Mouse (Mus musculus): ENCODE measurements around the gene Myo1b.

The Myo1b gene

DNA sequence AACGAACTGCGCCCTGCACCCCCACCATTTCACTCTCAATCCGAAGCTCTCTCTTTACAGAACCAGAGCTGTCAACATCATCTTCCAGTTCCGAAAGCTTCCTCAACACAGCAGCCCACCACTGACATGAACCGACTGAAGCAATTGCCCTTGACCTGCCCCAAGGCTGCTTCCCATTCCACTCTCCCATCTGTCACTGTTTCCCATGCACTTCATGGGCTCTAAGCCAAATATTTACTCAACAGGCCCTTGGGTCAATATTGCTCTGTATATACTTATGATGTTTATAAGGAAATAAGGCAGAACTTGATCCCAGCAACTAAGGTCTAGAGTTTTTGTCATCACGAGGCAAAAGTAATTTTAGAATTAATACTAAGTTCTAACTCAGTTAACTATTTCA is 133.8 kb downstream of the Myo1b start:
- DNase-seq (ENCODE audit: low read depth), result no peak

DNA sequence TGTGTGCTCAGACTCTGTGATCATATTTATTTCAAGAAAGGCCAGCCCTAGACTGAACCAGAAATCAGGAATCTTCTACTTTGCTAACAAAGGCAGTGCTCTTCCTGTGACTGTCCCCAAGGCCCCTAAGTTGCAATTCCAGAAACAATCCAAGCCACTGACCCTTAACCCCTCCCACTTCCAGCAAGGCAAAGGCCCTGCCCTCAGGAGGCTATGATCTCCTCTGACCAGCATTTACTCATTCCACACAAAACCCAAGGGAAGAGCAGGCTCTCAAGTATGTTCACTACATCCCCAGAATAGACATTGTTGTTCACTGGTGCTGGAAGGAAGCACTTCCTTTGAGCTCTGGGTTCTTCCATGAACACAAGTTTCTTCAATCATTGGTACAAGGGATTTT is 135.5 kb downstream of the Myo1b start:
- no peak for DNase-seq (ENCODE audit: low read depth)

DNA sequence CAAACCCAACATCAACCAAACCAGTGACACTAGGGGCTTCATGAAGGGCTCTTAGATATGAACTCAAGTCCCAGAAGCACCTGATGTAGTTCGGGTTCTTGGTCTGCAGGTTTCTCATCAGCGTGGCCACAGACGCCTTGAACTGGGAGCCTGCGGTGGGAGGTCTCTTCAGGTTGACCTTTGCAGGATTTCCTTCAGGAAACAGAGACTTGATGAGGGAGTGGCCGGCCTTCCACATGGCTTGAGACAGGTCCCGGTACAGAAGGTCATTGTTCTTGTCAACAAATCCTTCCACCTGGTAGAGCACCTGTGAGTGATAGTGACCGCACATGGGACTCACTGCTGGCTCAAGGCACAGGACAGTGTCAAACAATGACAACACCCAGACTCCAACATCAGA is 137.6 kb downstream of the Myo1b start:
- no peak for DNase-seq (ENCODE audit: low read depth)

DNA sequence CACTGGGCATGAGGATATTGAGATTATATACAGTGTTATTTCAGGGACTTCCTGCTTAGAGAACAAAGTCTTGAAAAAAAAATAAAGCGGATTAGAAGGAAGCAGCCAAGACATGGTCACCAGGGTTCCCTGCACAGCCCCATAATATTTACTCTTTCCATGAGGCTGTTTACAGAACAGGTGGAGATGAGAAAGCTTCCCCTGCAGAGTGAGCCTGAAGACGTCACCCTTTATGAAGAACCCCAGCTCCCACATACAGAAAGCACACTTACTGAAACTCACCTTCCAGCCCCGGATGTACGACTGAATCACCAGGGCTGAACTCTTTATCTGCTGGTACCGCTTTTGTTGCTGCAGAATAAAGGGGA is 145.4 kb downstream of the Myo1b start:
- no peak for DNase-seq (ENCODE audit: low read depth)

DNA sequence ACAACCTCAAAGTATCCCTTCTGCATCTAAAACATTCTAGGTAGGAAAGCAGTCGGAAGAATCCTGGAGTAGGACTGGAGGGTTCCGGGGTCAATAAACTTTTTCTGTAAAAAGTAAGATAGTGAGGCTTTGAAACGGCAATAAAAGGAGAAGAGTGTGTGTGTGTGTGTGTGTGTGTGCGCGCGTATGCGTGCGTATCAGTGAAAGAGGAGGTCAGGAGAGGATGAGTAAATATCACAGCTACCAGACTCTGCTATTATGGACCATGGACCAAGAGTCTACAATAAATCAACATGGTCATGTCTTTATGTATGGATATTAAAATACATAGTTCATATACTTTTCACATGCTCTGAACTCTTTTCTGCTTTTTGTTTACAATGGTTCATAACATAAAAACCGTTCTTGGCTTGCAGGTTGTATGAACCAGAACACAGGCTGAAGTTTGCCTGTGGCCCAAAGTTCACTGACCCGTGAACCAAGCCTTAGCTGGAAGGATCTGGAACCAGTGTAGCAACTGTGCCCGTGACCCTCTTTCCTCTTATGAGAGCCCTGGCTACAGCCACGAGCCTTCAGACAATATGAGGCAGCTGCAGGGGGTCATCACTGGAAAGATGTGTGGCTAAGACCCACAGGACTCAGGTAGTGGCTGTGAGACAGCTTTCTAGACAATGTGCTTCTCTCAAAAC is 145.9 kb downstream of the Myo1b start:
- DNase-seq (ENCODE audit: low read depth), result no peak

DNA sequence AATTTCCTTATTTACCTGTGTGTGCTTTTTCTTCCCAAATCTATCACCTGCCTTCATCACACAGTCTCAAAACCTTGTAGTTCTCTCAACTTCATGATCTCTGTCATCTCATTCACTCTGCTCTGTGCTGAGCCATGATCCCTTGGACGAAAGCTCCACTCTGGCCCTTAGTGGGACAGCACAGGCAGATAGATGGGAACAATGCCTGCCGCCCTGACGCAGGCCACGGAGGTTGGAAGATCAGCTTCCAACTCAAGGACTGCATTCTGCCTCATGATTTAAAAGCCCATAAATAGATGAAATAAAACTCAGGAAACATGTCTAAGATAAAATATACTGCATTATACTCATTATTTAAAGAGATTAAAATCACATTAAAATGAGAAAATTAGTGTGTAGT is 149.6 kb downstream of the Myo1b start:
- no peak for DNase-seq (ENCODE audit: low read depth)

DNA sequence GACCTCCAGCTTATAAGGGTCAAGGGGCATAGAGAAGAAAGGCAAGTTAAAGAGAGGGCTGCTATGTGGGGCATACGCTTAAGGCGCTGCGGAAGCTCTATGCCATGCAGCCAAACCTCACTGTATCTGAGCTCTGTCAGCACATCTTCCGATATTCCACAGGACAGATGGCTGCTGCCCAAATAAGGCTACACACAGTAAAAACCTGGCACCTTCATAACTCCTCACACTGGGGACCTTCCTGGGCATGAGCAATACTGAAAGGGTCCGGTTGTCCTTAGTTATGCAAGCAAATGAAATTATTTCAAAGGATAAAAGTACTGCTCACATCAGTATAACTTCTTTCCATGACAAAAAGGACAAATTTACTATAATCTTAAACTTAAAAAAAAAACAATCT is 150.7 kb downstream of the Myo1b start:
- DNase-seq (ENCODE audit: low read depth), result no peak

DNA sequence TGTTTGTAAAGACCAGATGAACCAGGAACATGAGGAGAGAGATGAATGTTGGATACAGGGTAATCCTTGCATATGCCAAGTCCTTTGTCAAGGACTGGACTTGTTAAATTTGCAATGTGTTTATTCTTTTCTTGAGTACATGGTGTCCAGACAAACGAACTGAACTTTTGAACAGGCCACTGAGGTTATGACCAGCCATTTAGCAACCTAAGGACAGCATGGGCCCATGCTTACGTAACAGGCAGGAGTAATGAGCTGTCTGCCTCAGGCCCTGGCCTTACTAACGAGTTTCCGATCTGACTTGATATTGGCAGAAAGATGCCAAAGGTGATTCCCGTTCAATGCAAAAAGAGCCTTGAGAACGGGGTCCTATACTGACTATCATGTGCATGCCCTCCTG is 156.2 kb downstream of the Myo1b start:
- DNase-seq (ENCODE audit: low read depth), result no peak

DNA sequence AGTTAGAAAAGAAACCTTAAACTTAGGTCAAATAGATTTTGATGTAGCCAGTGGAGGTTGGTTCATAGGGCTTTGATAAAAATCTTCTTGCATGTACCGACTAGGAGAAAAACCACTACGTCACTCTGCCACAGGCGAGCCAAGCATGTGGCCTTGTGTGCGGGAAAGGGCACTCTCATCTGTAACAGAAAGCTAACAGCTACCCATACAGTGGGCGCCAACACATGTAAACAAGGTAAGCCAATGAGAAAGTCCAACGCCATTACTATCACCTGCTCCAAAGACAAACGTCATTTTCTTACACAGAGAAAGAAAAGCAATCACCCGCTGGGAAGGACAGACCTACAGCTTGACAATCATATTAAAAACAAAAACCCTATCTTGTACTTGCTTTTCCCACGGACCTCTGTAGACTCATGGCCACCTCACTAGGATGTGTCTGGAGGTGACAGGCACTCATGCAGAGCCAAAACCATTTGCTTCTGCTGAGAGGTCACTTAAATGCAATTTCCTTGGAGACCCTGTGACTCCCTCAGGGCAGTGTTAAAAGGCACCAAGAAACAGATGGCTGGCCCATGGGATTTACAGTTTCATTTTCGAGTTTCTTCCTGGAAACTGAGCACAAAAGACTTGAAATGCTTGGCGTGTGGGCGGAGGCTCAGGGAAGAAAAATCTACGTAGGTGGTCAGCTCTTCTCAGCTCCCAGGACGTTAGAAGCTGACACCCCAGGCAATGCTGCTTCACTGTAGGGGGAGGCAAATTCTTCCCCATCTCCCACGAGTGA is 157.4 kb downstream of the Myo1b start:
- no peak for DNase-seq (ENCODE audit: low read depth)

DNA sequence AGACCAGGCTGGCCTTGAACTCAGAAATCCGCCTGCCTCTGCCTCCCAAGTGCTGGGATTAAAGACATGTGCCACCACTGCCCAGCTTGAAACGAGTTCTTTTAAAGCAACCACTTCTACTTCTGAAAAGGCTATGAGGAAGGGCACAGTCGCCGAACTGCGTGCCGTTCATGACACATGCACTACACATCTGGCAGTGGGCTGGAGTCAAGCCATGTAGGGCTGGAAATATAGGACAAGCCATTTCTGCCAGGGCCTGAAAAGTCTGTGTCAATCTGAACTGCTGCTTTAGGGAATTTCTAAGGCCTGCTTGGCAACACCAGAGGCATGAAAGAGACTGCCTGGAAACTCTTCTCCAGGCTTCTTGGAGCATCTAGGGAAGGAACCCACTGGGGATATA is 162.2 kb downstream of the Myo1b start:
- DNase-seq (ENCODE audit: low read depth), result no peak

DNA sequence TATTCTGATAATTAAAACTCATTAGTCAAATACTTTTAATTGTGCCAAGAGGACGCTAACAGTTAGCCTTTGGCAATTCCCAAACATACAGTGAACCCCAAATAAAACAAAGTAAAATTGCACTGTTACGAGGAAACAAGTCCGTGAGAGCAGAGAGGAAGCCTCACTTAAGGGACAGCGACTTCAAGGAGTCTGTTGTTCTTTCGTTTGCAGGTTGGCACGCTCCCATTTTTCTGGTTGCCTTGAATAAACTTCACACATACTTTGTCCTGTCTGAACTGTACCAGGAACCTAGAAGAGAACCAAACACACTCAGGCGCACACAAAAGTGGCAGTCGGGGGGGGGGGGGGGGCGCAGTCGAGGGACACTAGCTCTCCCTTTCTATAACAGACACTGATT is 164.9 kb downstream of the Myo1b start:
- DNase-seq (ENCODE audit: low read depth), result no peak

DNA sequence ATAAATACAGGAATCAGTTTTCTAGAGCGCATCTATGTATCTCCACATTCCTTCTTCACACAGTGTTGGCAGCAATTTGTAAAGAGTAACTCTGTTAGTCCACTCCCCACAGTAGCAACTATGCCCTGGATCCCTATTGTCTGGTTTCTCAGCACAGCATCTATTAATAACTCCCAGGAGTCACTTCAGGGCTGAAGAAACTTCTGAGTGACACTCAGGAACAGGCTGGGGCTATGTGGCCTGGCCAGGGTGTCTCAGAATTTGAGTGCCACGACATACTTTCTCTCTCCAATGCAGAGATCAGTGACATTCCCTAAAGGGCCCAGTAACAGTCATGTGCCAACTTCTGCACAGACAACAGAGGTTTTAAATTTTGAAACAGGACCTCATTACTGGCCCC is 167.6 kb downstream of the Myo1b start:
- no peak for DNase-seq (ENCODE audit: low read depth)

DNA sequence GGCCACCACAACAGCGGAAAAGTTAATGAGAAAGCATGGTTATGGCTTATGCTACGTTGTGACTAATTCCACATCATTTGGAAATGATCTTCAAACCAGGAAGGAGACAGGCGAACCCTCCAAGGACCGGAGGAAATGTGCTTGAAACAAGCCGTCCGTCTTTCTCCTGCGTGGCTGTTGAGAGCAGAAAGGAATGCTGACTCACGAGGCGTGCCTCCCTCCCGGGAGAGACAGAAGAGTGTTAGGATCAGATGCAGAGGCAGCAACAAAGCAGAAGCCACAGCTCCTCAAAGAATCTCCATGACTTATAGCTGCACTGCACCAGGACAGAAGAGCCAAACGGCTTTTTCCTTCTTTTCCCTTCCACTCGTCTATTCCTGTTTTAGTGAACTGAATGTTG is 168.4 kb downstream of the Myo1b start:
- no peak for DNase-seq (ENCODE audit: low read depth)

DNA sequence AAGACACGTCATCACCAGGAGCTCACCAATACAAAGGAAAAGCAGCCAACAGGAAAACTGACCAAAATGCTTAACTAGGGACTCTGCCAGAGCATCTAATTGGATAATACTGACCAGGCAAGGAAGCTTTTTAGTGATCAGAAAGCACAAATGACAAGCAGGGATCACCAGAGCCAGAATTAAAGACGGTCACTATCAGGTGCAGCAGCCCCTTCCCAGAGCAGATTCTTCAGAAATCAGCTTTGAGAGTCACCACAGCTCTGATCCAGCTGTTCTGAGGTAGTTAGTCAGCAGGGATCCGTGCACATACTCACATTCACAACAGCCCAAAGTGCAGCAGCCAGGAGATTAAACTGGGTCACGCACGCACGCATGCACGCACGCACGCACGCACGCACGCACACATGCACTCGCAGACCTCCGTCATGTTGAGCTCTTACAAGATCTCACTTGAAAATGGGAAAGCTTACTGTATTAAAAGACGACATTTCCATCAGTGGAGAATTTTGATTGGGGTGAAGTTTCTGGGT is 169.1 kb downstream of the Myo1b start:
- no peak for DNase-seq (ENCODE audit: low read depth)

DNA sequence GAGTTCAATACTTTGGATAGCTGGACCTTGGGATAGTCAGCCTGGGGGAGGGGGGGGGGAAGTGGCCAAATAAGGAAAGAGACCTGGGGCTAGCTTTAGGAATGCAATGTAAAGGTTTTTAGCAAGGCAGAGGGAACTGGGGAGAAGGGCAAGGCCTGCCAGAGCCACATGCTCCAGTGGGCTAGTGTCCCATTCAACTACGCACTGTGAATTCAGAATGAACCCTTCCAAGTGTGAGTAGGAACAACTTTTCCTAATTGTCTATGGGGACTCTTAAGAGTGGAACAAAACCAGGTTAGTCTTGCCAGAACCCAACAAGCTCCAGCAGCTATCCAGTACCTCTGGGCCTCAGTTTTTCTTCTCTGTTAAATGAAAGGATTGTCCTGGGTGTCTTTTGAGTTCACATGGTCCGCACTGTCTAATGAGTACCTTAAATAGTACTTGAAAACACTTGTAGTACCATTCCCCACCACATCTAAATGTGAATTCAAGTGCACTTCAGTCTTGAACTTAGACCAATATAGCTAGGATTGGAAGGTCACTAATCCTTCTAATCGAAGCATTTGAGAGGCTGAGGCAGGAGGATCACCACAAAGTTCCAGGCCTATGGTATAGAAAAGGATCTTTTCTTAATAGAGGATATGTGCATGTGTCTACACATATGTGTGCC is 172.0 kb downstream of the Myo1b start:
- DNase-seq (ENCODE audit: low read depth), result no peak

DNA sequence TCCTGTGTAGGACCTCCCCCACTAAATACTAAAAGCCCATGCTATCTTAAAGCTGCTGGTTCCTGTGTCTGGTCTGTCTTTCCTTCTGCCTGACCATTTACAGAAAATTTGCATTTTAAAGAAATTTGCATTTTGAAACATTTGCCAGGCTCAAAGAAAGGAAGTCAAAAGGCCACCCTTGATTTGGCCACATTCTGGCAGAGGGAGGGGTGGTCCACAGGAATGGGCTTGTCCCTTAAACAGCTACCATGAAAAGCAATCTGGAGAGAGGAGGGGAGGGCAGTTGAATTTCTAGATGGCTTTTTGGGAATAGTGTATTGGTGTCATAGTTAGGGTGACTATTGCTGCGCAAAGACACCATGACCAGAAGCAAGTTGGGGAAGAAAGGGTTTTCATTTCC is 173.3 kb downstream of the Myo1b start:
- no peak for DNase-seq (ENCODE audit: low read depth)

DNA sequence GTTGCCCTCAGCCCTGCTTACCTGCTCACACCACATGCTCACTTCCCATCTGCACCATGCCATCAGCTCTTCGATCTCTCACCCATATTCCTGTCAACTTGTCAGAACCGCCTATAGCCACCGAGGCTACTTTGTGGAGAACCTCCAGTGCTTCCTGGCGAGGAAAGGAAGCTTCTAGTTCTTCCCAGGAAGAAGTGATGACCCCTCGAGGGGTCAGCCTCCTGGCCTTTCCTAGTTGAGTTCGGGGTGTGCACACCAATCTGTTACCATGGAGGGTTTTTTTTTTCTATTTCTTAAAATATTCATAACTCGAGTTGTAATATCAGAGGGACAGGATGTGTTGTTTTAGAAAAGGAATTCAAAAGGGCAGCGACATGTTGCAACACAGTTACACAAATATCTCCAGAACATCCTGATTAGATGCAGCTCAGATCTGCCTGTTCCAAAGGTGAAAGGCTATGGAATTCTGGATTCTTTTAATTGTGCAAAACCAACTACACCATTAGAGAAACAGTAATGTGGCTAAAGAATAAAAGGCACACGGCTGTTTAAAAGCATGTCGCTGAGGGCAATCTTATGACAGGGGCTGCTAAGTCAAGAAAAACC is 175.1 kb downstream of the Myo1b start:
- no peak for DNase-seq (ENCODE audit: low read depth)

DNA sequence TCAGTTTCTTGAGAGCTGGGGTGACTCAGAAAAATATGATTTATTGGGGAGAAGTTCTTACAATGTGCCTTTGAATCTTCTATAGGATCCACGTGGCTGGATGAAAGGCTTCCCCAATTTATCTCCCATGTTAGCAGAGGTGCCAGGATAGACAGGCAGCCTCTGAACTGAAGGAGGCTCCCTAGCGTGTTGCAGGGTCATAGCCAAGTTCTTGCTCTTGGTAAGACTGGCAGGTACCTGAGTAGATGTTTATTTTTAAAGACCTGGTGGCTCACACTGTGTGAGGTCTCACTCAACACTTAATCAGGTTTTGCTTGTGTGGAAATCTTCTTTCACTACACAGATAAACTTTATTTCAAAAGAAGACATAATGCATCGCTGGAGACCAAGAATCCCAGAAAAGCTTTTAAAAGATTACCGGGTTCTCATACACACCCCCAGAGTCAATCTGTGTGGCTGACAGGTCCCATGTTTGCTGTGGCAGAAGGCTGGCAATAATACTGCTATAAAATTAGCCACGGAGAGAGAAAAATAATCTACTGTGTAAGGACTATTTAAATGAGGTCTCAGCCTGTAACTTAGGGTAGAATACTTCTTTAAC is 176.5 kb downstream of the Myo1b start:
- no peak for DNase-seq (ENCODE audit: low read depth)

DNA sequence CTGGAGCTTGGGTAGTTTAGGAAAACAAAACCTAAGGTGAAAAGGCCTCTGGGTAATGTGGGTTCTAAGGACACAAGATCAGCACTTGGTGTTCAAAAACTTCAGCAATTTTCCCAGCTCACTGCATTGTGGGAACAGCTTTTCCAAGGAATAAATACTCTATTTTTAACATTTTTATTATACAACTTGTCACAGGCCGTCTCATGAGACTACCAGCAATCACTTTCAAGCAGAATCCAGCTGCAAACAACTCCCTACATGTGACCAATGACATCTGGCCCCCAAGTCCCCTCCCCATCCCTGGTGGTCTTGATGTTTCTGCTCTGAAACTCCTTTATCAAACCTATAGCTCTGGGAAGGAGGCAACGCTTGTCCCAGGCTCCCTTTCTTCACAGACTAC is 179.0 kb downstream of the Myo1b start:
- no peak for DNase-seq (ENCODE audit: low read depth)

DNA sequence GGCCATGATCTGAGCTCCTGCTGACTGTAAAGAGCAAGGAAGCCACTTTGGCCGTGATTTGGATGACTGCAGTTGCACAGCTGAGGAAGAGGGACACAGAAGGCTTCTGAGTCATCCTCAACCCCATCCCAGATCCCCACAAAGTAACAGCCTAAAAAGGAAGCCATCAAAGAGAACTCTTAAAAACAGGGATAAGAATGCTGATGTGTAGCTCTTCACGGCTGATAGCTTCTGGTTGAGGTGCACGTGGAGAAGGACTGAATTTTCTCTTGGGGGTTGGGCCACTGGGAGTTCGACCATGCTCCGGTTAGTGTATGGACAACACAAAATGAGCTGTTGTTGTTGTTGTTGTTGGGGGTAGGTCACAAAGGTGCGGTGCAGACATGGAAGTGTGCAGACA is 181.2 kb downstream of the Myo1b start:
- DNase-seq (ENCODE audit: low read depth), result no peak

DNA sequence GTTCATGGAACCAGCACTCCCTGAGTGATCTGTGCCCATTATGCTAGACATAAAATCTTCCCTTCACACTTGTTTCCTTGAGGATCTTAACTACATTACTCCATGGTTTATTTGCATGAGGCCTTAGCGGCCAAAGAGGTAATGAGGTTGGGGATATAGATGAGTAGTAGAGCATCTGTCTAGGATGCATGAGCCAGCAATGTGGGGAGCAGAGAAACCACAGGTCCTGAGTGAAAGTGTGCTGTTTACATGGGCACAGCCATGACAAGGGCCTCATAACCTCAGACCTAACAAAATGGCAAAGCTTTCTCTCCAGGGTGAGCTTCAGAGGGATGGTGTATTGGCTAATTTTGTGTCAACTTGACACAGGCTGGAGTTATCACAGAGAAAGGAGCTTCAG is 186.5 kb downstream of the Myo1b start:
- DNase-seq (ENCODE audit: low read depth), result no peak

DNA sequence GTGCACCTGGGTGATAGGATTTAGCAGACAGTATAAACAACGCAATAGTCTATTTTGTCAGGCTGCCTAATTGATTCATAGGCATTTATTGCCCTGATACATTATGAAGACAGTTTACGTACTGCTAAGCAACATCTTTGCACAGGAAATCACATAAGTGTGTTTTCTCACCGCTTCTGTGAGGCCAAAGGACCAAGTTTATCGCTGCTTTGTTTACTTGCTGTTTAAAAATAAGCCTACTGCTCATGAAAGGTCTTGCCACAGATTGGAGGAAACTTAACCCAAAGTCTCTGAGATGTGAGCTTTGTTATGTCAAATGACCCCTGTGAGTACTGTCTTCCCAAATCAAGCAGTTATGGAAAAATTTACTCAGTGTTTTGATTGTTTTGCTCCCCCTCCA is 187.1 kb downstream of the Myo1b start:
- DNase-seq (ENCODE audit: low read depth), result no peak

Measured in 416B (cell line).